Mouse (Mus musculus): ENCODE measurements around the gene Aqp6. TPM values are rescaled to one million over a fixed set of nuclear protein-coding genes. Genes with fewer than 3 reads are reported as not detected.

Aqp6 gene
- polyA plus RNA-seq, 1 experiment from 2014 or later: not detected

GRCm38 (mm10) chr15:99602206-99602820 lies 1.1 kb downstream of the Aqp6 start:
- 70% methylated on average over 17 of the region's 17 CpGs for WGBS
- H3K4me2 ChIP-seq: no peak overlapping the region

DNA sequence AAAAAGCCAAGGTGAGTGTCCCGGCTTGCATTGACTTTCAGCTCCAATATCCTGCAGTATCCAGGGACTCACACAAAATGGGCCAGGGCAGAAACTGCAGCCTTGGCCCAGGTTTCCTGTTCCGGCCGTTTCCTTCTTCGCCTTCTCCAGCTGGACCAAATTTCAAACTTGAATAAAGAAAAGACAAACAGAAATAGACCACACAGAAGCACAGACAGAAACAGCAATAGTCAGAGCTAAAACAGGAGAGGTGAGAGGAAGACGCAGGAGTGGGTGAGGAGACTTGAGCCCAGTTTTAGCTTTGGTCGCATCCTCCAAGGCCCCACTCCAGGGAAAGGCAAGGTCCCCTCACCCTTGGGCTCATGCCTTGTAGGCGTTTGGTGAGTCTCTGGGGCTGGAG lies 2.0 kb downstream of the Aqp6 start:
- peak overlapping the region; percentile 48 for H3K27ac ChIP-seq
- no peaks in the 10 kb centered on the region for H3K36me3 ChIP-seq
- WGBS: 63% methylated on average over 7 of the region's 7 CpGs
- H3K4me2 ChIP-seq: no peak overlapping the region
- H3K9me3 ChIP-seq: no peaks in the 10 kb centered on the region
- H3K27me3 ChIP-seq (replicated peaks): peaks cover 13% of the 10 kb centered on the region; the same call in 1 of the 2 replicates
- H3K4me3 ChIP-seq (replicated peaks): no peak overlapping the region
- H3K4me1 ChIP-seq: peaks cover 18% of the 10 kb centered on the region
- no peak for ATAC-seq (ENCODE audit: insufficient read depth, low FRiP score, low read depth)
- no peak overlapping the region for H3K9ac ChIP-seq

More at GRCm38 (mm10) chr15:99602206-99602820, 1.1 kb downstream of the Aqp6 start:
- no peak overlapping the region for H3K9ac ChIP-seq
- no peak overlapping the region for H3K27ac ChIP-seq
- no peaks in the 10 kb centered on the region for H3K9me3 ChIP-seq
- no peak overlapping the region for H3K4me3 ChIP-seq (replicated peaks)
- H3K27me3 ChIP-seq (replicated peaks): peaks cover 20% of the 10 kb centered on the region; the same call in 1 of the 2 replicates
- peaks cover 10% of the 10 kb centered on the region; the same call in 1 of the 2 replicates for H3K4me1 ChIP-seq
- ATAC-seq (ENCODE audit: insufficient read depth, low FRiP score, low read depth): no peak
- no peaks in the 10 kb centered on the region for H3K36me3 ChIP-seq

DNA sequence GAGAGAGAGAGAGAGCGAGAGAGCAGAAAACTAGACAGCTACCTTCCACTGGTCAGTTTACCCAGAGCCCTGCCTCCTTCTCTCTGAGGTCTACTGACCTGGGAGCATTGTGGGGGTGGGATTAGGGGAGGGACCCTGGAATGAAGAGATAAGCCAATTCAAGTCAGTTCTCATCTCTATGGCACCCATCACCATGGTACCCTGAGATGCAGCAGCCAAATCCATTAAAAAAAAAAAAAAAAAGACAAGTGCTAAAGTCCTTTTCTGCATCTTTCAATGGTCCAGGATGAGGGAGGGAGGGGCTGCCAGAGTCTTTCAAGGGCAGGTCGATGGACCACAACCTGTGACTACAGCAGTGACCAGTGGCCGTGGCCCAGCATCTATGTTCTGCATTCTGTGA lies 4.4 kb downstream of the Aqp6 start:
- Histone ChIP-seq H3K9ac (no peak overlapping the region), H3K36me3 (no peaks in the 10 kb centered on the region), H3K9me3 (no peaks in the 10 kb centered on the region), H3K27me3 (replicated peaks) (no peaks in the 10 kb centered on the region), H3K4me2 (no peak overlapping the region), H3K4me3 (replicated peaks) (no peak overlapping the region), H3K27ac (no peak overlapping the region), H3K4me1 (peaks cover 18% of the 10 kb centered on the region)
- 70% methylated on average over 3 of the region's 3 CpGs for WGBS
- ATAC-seq (ENCODE audit: insufficient read depth, low FRiP score, low read depth): no peak

DNA sequence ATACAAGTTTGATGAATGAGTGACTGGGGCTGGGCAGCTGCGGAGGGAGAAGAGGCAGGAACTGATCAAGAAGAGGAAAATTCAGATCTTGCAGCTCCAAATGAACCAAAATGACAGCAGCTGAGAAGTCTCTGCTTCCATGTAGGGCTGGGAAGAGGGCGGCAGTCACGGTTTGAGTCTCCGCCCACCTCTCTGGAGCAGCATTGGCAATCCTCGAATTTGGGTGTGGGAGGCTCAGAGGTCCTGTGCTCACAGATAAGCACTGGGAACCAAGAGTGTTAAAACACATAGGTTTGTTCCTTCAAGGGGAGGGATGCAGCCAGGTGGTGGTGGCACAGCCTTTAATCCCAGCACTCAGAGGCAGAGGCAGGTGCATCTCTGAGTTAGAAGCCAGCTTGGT lies 5.3 kb downstream of the Aqp6 start:
- WGBS: 14% methylated on average over 5 of the region's 5 CpGs
- no peak overlapping the region for H3K4me3 ChIP-seq (replicated peaks)
- no peaks in the 10 kb centered on the region for H3K27me3 ChIP-seq (replicated peaks)
- H3K9me3 ChIP-seq: no peaks in the 10 kb centered on the region
- H3K36me3 ChIP-seq: no peaks in the 10 kb centered on the region
- H3K9ac ChIP-seq: no peak overlapping the region
- no peak overlapping the region for H3K27ac ChIP-seq
- ATAC-seq (ENCODE audit: insufficient read depth, low FRiP score, low read depth): no peak
- peaks cover 18% of the 10 kb centered on the region for H3K4me1 ChIP-seq
- H3K4me2 ChIP-seq: no peak overlapping the region

DNA sequence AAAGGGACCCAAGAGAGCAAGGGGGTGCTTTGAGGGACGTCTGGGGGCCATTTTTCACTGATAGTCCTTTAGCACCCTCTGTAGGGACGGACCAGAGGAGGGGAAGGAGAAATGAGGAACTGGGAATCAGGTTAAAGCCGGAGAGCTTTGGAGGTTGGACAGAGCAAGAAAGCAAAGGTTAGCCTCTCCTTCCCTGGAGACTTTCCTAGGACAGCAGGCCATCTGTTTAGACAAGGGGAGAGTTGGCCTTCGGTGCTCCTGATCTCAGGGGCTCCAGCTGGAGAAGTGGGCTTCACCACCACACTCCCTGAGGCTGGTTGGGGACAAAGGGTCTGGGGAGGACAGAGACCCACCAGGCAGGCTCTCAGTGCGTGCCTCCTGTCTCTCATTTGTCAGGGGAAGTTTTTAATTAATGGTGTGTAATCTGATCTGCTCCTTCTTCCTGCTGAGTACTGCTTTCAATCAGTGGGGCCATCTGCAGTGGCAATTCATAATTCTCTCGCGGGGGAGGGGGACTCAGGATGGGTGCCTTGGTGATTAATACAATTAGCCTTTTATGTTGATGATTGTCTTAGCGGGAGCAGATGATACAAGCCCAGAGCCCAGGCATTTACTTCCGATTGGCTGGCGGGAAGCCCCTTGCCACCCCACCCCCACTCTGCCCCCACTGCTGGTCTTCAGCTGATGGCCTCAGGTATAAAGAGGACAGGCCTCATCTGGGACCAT lies 6.4 kb downstream of the Aqp6 start:
- 0 out of 2 replicates have a peak, but pooled peaks have one; percentile 6 for ATAC-seq (ENCODE audit: insufficient read depth, low FRiP score, low read depth)
- Histone ChIP-seq H3K9ac (no peak overlapping the region), H3K4me3 (replicated peaks) (no peak overlapping the region), H3K9me3 (no peaks in the 10 kb centered on the region), H3K27me3 (replicated peaks) (0 out of 2 replicates have a peak, but pooled peaks cover 2% of the 10 kb centered on the region), H3K27ac (no peak overlapping the region), H3K36me3 (no peaks in the 10 kb centered on the region), H3K4me2 (no peak overlapping the region), H3K4me1 (peaks cover 18% of the 10 kb centered on the region)
- 22% methylated on average over 10 of the region's 10 CpGs for WGBS

- Histone ChIP-seq H3K4me1 (peaks cover 18% of the 10 kb centered on the region), H3K4me3 (replicated peaks) (no peak overlapping the region), H3K27me3 (replicated peaks) (peaks cover 5% of the 10 kb centered on the region; the same call in 1 of the 2 replicates), H3K9ac (no peak overlapping the region), H3K27ac (no peak overlapping the region), H3K36me3 (no peaks in the 10 kb centered on the region), H3K4me2 (no peak overlapping the region), H3K9me3 (no peaks in the 10 kb centered on the region)
- WGBS: 74% methylated on average over 13 of the region's 13 CpGs
- ATAC-seq (ENCODE audit: insufficient read depth, low FRiP score, low read depth): no peak
These were observed 7.4 kb downstream of the Aqp6 start for GRCm38 (mm10) chr15:99608382-99609125.

GRCm38 (mm10) chr15:99611563-99611962 lies 10.4 kb downstream of the Aqp6 start:
- peaks cover 31% of the 10 kb centered on the region for H3K4me1 ChIP-seq
- no peak overlapping the region for H3K9ac ChIP-seq
- WGBS: 50% methylated on average over 7 of the region's 7 CpGs
- H3K4me3 ChIP-seq (replicated peaks): no peak overlapping the region
- no peak overlapping the region for H3K27ac ChIP-seq
- no peak for ATAC-seq (ENCODE audit: insufficient read depth, low FRiP score, low read depth)
- H3K27me3 ChIP-seq (replicated peaks): peaks cover 7% of the 10 kb centered on the region; the same call in 1 of the 2 replicates
- H3K9me3 ChIP-seq: no peaks in the 10 kb centered on the region
- no peak overlapping the region for H3K4me2 ChIP-seq
- H3K36me3 ChIP-seq: no peaks in the 10 kb centered on the region

GRCm38 (mm10) chr15:99614273-99614672 lies 13.1 kb downstream of the Aqp6 start:
- H3K4me3 ChIP-seq (replicated peaks): no peak overlapping the region
- WGBS: 69% methylated on average over 13 of the region's 13 CpGs
- H3K27ac ChIP-seq: 0 out of 2 replicates have a peak overlapping the region, but pooled peaks have one; percentile 9
- H3K9me3 ChIP-seq: no peaks in the 10 kb centered on the region
- no peaks in the 10 kb centered on the region for H3K36me3 ChIP-seq
- H3K4me1 ChIP-seq: peaks cover 17% of the 10 kb centered on the region
- ATAC-seq (ENCODE audit: insufficient read depth, low FRiP score, low read depth): no peak
- peaks cover 7% of the 10 kb centered on the region; the same call in 1 of the 2 replicates for H3K27me3 ChIP-seq (replicated peaks)
- 0 out of 2 replicates have a peak overlapping the region, but pooled peaks have one; percentile 8 for H3K4me2 ChIP-seq
- no peak overlapping the region for H3K9ac ChIP-seq

- H3K36me3 ChIP-seq: no peaks in the 10 kb centered on the region
- WGBS: 12% methylated on average over 12 of the region's 12 CpGs
- H3K9ac ChIP-seq: no peak overlapping the region
- H3K4me2 ChIP-seq: peak overlapping the region; percentile 8; the same call in 1 of the 2 replicates
- no peaks in the 10 kb centered on the region for H3K9me3 ChIP-seq
- H3K27me3 ChIP-seq (replicated peaks): peaks cover 7% of the 10 kb centered on the region; the same call in 1 of the 2 replicates
- H3K4me3 ChIP-seq (replicated peaks): no peak overlapping the region
- ATAC-seq (ENCODE audit: insufficient read depth, low FRiP score, low read depth): peak; percentile 63; the same call in 1 of the 2 replicates
- H3K4me1 ChIP-seq: peaks cover 17% of the 10 kb centered on the region
- peak overlapping the region; percentile 9; the same call in 1 of the 2 replicates for H3K27ac ChIP-seq
These were observed 13.6 kb downstream of the Aqp6 start for GRCm38 (mm10) chr15:99614753-99615152.

DNA sequence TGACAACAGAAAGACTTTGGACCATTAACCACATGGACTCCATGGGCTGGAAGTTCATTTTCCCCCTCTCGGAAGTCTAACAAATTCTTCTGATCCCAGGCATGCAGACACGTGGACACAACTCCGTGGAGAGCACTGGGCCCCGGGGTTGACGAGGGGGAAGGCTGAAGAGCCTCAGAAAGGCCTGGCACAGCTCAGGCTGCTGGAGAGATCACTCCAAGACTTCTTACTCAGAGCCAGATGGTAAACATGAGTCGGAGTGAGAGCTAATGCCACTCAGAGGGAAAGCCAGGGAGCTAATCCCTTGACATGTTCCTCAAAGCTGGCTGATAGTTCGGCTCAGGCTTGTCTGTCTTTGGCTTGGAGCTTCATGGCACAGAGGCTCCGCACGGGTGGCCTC lies 14.0 kb downstream of the Aqp6 start:
- Histone ChIP-seq H3K27me3 (replicated peaks) (peaks cover 7% of the 10 kb centered on the region; the same call in 1 of the 2 replicates), H3K27ac (peak overlapping the region; percentile 9; the same call in 1 of the 2 replicates), H3K4me2 (peak overlapping the region; percentile 8; the same call in 1 of the 2 replicates), H3K9ac (no peak overlapping the region), H3K9me3 (no peaks in the 10 kb centered on the region), H3K36me3 (no peaks in the 10 kb centered on the region), H3K4me1 (peaks cover 17% of the 10 kb centered on the region), H3K4me3 (replicated peaks) (no peak overlapping the region)
- peak; percentile 50 for ATAC-seq (ENCODE audit: insufficient read depth, low FRiP score, low read depth)
- 26% methylated on average over 9 of the region's 9 CpGs for WGBS

DNA sequence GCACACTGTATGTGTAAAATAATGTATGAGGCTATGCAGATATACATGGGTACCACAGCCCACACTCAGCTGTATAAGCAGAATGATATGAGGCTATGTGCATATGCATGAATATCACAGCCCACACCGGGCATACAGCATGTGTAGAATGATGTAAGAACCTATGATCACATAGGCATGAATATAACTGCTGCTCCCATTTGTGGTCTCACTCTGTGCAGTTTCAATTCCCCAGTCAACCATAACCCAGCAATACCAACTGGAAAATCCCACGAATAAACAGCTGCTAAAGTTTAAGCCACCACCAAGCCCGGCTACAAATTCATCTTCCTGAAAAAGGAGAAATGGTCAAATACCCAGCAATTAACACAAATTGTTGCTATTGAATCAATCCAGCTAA lies 17.4 kb downstream of the Aqp6 start:
- no peak overlapping the region for H3K4me3 ChIP-seq (replicated peaks)
- peaks cover 13% of the 10 kb centered on the region for H3K36me3 ChIP-seq
- WGBS: 83% methylated on average over 3 of the region's 3 CpGs
- H3K27me3 ChIP-seq (replicated peaks): peaks cover 2% of the 10 kb centered on the region; the same call in 1 of the 2 replicates
- ATAC-seq (ENCODE audit: insufficient read depth, low FRiP score, low read depth): no peak
- H3K27ac ChIP-seq: no peak overlapping the region
- H3K4me2 ChIP-seq: no peak overlapping the region
- peaks cover 17% of the 10 kb centered on the region for H3K4me1 ChIP-seq
- no peak overlapping the region for H3K9ac ChIP-seq
- H3K9me3 ChIP-seq: no peaks in the 10 kb centered on the region
